Mouse (Mus musculus) intestine, embryonic 14.5 days (tissue): ENCODE measurements around the gene Ppp1r16b. TPM values are rescaled to one million over a fixed set of nuclear protein-coding genes. Genes with fewer than 3 reads are reported as not detected.

ENCODE experiments used
- ATAC-seq: fragments of 200-750 bp; cut with Nextera tagmentation; replicated peaks from 2 replicates; pipeline ENCODE4 v1.8.0; 2017; ENCODE audit warnings: low read depth, moderate number of reproducible peaks, moderate TSS enrichment, moderate library complexity; ENCODE audit not compliant: low FRiP score, low TSS enrichment
- DNase-seq: peaks from one replicate; pipeline ENCODE4 v3.0.0-alpha.2; 2018; ENCODE audit warnings: low spot score
- H3K27ac ChIP-seq: fragments of 300-500 bp; sonication (generic); 2 replicates; pipeline ENCODE4 v1.5.1; 2014; ENCODE audit warnings: low read depth, mild to moderate bottlenecking, control low read depth
- H3K27me3 ChIP-seq: fragments of 300-500 bp; sonication (generic); replicated peaks from 2 replicates; pipeline ENCODE4 v1.6.1; 2014; ENCODE audit warnings: low read length, control low read depth; ENCODE audit not compliant: control insufficient read depth, insufficient read depth
- H3K36me3 ChIP-seq: fragments of 300-500 bp; sonication (generic); 2 replicates; pipeline ENCODE4 v1.6.1; 2014; ENCODE audit warnings: low read length, control low read depth; ENCODE audit not compliant: control insufficient read depth, insufficient read depth
- H3K4me1 ChIP-seq: fragments of 300-500 bp; sonication (generic); replicated peaks from 2 replicates; pipeline ENCODE4 v1.6.1; 2014; ENCODE audit warnings: low read length, control low read depth, mixed read lengths; ENCODE audit not compliant: control insufficient read depth, insufficient read depth
- H3K4me2 ChIP-seq: fragments of 300-500 bp; sonication (generic); 2 replicates; pipeline ENCODE4 v1.6.1; 2014; ENCODE audit warnings: low read length
- H3K4me3 ChIP-seq: fragments of 300-500 bp; sonication (generic); 2 replicates; pipeline ENCODE4 v1.5.1; 2014; ENCODE audit warnings: low read depth, low read length, control low read depth, mixed read lengths
- H3K9ac ChIP-seq: fragments of 300-500 bp; sonication (generic); 2 replicates; pipeline ENCODE4 v1.6.1; 2014; ENCODE audit warnings: mild to moderate bottlenecking, low read length
- H3K9me3 ChIP-seq: fragments of 300-500 bp; sonication (generic); 2 replicates; pipeline ENCODE4 v1.6.1; 2016; ENCODE audit warnings: low read length, control low read depth; ENCODE audit not compliant: control insufficient read depth
- WGBS: fragments of 180-500 bp; shearing (Covaris S2); extraction: QIAGEN DNeasy Blood & Tissue Kit; methylation state at CpG from one replicate; pipeline ENCODE4 v1.1.7; 2014; 5-methylcytosine and 5-hydroxymethylcytosine counted together
- polyA plus RNA-seq: library from polyadenylated mRNA; unstranded; fragments of >200 nt; fragmentation: Nextera tagmentation; extraction: Ambion mirVana; gene quantifications from 2 replicates; pipeline ENCODE4 v1.2.1, GENCODE M21; 2014

Ppp1r16b gene
- polyA plus RNA-seq, 1 experiment from 2014 or later: 5.0 TPM

DNA sequence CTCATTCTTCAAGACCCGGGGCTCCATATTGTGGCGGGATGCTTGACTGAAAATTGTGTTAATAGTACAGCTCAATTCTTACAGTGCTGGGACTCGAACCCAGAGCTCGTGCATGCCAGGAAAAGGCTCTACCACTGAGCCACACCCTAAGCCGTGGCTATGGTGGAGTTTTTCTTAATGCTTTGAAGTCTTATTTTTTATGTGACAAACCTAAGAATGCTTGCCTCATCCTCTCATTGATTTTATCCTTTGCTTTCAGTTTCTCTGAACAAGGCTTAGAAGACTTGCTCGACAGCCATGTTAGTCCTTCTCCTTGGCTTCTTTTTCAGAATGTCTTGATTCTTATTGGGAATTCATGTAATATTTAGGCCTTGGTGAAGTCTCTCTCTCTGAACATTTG, 40.3 kb downstream of the Ppp1r16b start:
- 86% methylated on average over 6 of the region's 6 CpGs for WGBS
- H3K4me3 ChIP-seq: no peak overlapping the region
- H3K9me3 ChIP-seq: no peaks in the 10 kb centered on the region; the same call in 1 of the 2 replicates
- no peak overlapping the region for H3K9ac ChIP-seq
- no peak overlapping the region for H3K27ac ChIP-seq
- no peaks in the 10 kb centered on the region for H3K4me1 ChIP-seq
- no peaks in the 10 kb centered on the region for H3K27me3 ChIP-seq
- no peaks in the 10 kb centered on the region for H3K36me3 ChIP-seq
- no peak for ATAC-seq
- H3K4me2 ChIP-seq: no peak overlapping the region
- DNase-seq: no peak

GRCm38 (mm10) chr2:158706704-158707408, 41.7 kb downstream of the Ppp1r16b start:
- DNase-seq: no peak
- Histone ChIP-seq H3K36me3 (no peaks in the 10 kb centered on the region), H3K4me1 (no peaks in the 10 kb centered on the region), H3K27me3 (no peaks in the 10 kb centered on the region), H3K9ac (no peak overlapping the region), H3K4me3 (no peak overlapping the region), H3K27ac (no peak overlapping the region), H3K9me3 (no peaks in the 10 kb centered on the region; the same call in 1 of the 2 replicates), H3K4me2 (no peak overlapping the region)
- no peak for ATAC-seq
- WGBS: 86% methylated on average over 10 of the region's 10 CpGs

- Histone ChIP-seq H3K4me1 (0 out of 2 replicates have a peak, but pooled peaks cover 4% of the 10 kb centered on the region), H3K36me3 (no peaks in the 10 kb centered on the region), H3K4me2 (no peak overlapping the region), H3K27me3 (no peaks in the 10 kb centered on the region), H3K9me3 (no peaks in the 10 kb centered on the region; the same call in 1 of the 2 replicates), H3K27ac (no peak overlapping the region), H3K9ac (no peak overlapping the region), H3K4me3 (no peak overlapping the region)
- ATAC-seq (no peak), DNase-seq (no peak)
- 86% methylated on average over 12 of the region's 12 CpGs for WGBS
Observed at GRCm38 (mm10) chr2:158708121-158708520, 42.9 kb downstream of the Ppp1r16b start.

DNA sequence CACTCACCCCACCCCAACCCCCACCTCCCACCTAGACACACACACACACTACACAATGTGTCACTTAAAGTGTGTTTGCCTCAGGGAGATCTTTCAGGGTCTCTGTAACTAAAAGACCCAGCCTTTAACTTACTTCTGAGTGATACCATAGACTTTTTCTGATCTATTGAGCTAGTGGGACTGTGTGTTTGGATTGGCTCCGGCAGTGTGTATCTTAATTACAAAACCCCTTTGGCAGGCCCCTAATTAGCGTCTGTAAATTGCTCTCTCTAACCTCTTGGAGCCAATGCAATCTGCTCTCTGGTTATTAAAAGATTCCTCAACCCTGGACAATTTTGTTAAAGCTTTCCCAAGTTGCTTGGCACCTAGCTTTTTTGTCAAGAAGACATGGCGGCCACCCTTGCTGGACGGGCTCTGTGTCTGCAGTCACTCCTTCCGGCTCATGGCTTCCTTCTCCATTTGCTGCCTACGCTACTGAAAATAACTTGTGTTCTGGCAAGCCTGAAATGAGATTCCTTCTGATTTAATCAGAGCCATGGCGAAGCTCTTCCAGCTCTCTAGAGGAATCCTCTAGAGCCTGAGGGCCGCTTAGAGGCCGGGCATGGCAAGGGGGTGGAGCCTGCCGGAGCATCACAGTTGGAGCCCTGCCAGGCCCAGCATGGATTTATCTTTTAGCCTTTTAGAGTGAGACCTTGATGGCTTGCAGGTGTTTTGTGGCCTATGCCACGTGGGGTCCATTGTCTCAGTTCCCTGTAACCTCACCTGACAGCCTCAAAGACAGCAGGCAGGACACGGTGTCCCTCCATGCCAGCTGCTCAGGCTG, 46.9 kb downstream of the Ppp1r16b start:
- DNase-seq (peak; percentile 58), ATAC-seq (no peak)
- no peak overlapping the region for H3K9ac ChIP-seq
- no peak overlapping the region for H3K27ac ChIP-seq
- no peaks in the 10 kb centered on the region for H3K27me3 ChIP-seq
- H3K4me1 ChIP-seq: peaks cover 10% of the 10 kb centered on the region; the same call in 1 of the 2 replicates
- H3K4me2 ChIP-seq: no peak overlapping the region
- WGBS: 46% methylated on average over 12 of the region's 12 CpGs
- H3K9me3 ChIP-seq: 0 out of 2 replicates have a peak, but pooled peaks cover 2% of the 10 kb centered on the region
- no peak overlapping the region for H3K4me3 ChIP-seq
- H3K36me3 ChIP-seq: no peaks in the 10 kb centered on the region

DNA sequence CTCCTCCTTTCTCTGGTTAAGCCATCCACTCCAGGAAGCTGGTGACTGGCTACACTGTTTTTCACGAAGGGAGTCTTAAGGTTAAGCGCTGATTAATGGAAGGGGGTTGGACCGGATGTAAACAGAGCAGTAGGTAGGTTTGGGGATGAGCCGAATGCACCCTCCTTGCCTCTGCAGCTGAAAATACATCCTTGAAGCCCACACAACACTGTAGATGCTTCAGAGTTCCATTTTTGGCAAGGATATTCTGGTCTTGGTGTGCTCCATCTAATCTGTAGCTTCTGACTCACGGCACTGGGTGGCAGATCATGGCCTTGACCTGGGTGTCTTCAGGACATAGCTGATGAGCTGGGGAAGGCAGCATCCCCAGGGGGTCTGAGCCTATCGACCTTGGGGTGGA, 49.6 kb downstream of the Ppp1r16b start:
- ATAC-seq (no peak), DNase-seq (no peak)
- Histone ChIP-seq H3K4me2 (no peak overlapping the region), H3K27ac (no peak overlapping the region), H3K36me3 (no peaks in the 10 kb centered on the region), H3K9ac (no peak overlapping the region), H3K4me1 (peaks cover 10% of the 10 kb centered on the region; the same call in 1 of the 2 replicates), H3K4me3 (no peak overlapping the region), H3K27me3 (no peaks in the 10 kb centered on the region), H3K9me3 (0 out of 2 replicates have a peak, but pooled peaks cover 2% of the 10 kb centered on the region)
- 69% methylated on average over 6 of the region's 6 CpGs for WGBS

DNA sequence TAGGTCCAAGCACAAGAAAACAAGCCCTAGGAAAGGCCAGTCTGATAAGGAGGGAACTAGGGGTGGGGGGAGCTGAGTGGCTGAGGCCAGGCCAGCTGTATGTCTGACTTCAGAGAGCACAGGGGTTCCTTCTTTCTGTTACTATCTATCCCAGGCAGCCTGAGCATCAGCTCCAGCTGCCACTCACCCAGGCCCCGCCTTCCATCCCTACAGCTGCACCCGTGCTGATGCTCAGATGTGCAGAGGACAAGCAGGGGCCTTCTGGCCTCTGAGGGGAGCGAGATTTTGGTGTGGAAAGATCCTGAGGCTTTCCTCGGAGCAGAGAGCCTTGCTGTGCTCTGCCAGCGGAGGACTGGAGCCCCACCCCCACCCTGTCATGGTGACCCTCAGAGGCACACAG, 50.9 kb downstream of the Ppp1r16b start:
- Histone ChIP-seq H3K9ac (no peak overlapping the region), H3K27ac (no peak overlapping the region), H3K27me3 (no peaks in the 10 kb centered on the region), H3K4me3 (no peak overlapping the region), H3K4me2 (no peak overlapping the region), H3K36me3 (no peaks in the 10 kb centered on the region), H3K9me3 (0 out of 2 replicates have a peak, but pooled peaks cover 2% of the 10 kb centered on the region), H3K4me1 (peaks cover 10% of the 10 kb centered on the region; the same call in 1 of the 2 replicates)
- 19% methylated on average over 5 of the region's 5 CpGs for WGBS
- DNase-seq (no peak), ATAC-seq (no peak)

GRCm38 (mm10) chr2:158717551-158718418, 52.6 kb downstream of the Ppp1r16b start:
- H3K36me3 ChIP-seq: no peaks in the 10 kb centered on the region
- H3K4me1 ChIP-seq: peaks cover 7% of the 10 kb centered on the region; the same call in 1 of the 2 replicates
- H3K4me3 ChIP-seq: no peak overlapping the region
- no peak overlapping the region for H3K9ac ChIP-seq
- 0 out of 2 replicates have a peak, but pooled peaks cover 2% of the 10 kb centered on the region for H3K9me3 ChIP-seq
- no peaks in the 10 kb centered on the region for H3K27me3 ChIP-seq
- 74% methylated on average over 5 of the region's 5 CpGs for WGBS
- DNase-seq: no peak
- H3K27ac ChIP-seq: no peak overlapping the region
- no peak for ATAC-seq
- no peak overlapping the region for H3K4me2 ChIP-seq
